Mouse (Mus musculus) lung, postnatal 0 days (tissue): Measurements from ENCODE around the gene Kcna7.
"Not testable (repeated sequence)": the region's sequence is repeated elsewhere in the genome, so short reads cannot be mapped to it uniquely, and the experiment has no call there.

ENCODE experiments used
- CTCF ChIP-seq: IDR thresholded peaks from 2 replicates; pipeline ENCODE4 v1.5.1; 2016; ENCODE audit warnings: antibody characterized with exemption, mild to moderate bottlenecking
- EP300 ChIP-seq: IDR thresholded peaks from 2 replicates; pipeline ENCODE4 v1.6.1; 2016; ENCODE audit warnings: antibody characterized with exemption, mild to moderate bottlenecking, control low read depth

DNA sequence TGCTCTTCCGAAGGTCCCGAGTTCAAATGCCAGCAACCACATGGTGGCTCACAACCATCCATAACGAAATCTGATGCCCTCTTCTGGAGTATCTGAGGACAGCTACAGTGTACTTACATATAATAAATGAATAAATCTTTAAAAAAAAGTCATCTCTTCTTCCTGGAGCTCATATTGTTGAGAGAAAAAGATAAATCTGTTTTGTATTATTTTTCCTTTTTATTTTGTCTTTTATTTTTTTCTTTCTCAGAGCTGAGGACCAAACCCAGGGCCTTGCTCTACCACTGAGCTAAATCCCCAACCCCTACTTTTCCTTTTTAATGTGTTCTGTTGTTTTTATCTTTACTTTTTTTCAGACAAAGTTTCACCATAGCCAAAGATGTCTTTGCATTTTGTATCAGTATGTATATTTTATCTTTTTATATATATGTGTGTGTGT, 9.1 kb upstream of the Kcna7 start:
- peak; percentile 48 for TF ChIP-seq CTCF
- not testable (repeated sequence) for TF ChIP-seq EP300
